9 mouse cellular contexts compared by ENCODE assay signal in genomic region chr7:98194026-98194792, GRCm38 (mm10). TPM values are rescaled to one million over a fixed set of nuclear protein-coding genes. Genes with fewer than 3 reads are reported as not detected.
DNase-seq lines count a peak whose midpoint lies in the region; ATAC-seq and TF ChIP-seq lines count a peak whose summit lies in the region.
"Had no signal": no experiment of that assay in that cellular context is flagged by ENCODE, and none has a peak within 500 bp of the region (broad histone marks: within the 10 kb centered on the region; RNA-seq: fewer than 3 reads in every experiment).

No protein-coding gene starts in this region.

- TF ChIP-seq POLR2A in testis, adult 2 months (IDR thresholded peaks at IDR 0.05; ENCODE audit: control insufficient read depth, low read depth, low read length), result peak; percentile 48; the same call in 1 of the 2 replicates

- no peaks in the 10 kb centered on the region for H3K27me3 ChIP-seq in testis, adult 2 months (ENCODE audit: control insufficient read depth, insufficient read depth, low read length)
- H3K27me3 ChIP-seq in hindbrain, embryonic 12.5 days, result peaks cover 71% of the 10 kb centered on the region
- peaks cover 40% of the 10 kb centered on the region for H3K27me3 ChIP-seq in lung, postnatal 0 days (replicated peaks; ENCODE audit: insufficient read depth, low read length)
- peaks cover 47% of the 10 kb centered on the region for H3K27me3 ChIP-seq in stomach, embryonic 15.5 days (replicated peaks)

- peak; percentile 29 to 36 for DNase-seq in frontal cortex, postnatal 36 days (ENCODE audit: low spot score in 2 of 2)
- no peak for DNase-seq in frontal cortex, postnatal 25 days (ENCODE audit: low spot score in 2 of 2)
- no peak for DNase-seq in testis, postnatal 10 days (ENCODE audit: low spot score)
- DNase-seq in lung, postnatal 0 days (ENCODE audit: low spot score), result peak; percentile 28

- no peak for TF ChIP-seq CTCF in testis, adult 2 months (IDR thresholded peaks at IDR 0.05; ENCODE audit: control insufficient read depth, insufficient read depth, insufficient replicate concordance, low read depth, low read length)
- TF ChIP-seq CTCF in lung, postnatal 0 days (IDR thresholded peaks at IDR 0.05), result no peak

- H3K4me3 ChIP-seq in testis, adult 2 months (ENCODE audit: control insufficient read depth, low read depth, low read length), result peak overlapping the region; percentile 74
- peak overlapping the region; percentile 46 for H3K4me3 ChIP-seq in hindbrain, embryonic 12.5 days
- peak overlapping the region; percentile 24 for H3K4me3 ChIP-seq in lung, postnatal 0 days (ENCODE audit: low read depth, low read length)
- H3K4me3 ChIP-seq in stomach, embryonic 15.5 days (replicated peaks), result peak overlapping the region; percentile 39

- peak overlapping the region; percentile 41 for H3K9ac ChIP-seq in hindbrain, embryonic 12.5 days
- H3K9ac ChIP-seq in lung, postnatal 0 days (replicated peaks; ENCODE audit: low read depth), result no peak overlapping the region
- H3K9ac ChIP-seq in stomach, embryonic 15.5 days, result no peak overlapping the region

- TF ChIP-seq EP300 in lung, postnatal 0 days (IDR thresholded peaks at IDR 0.05), result no peak

- peaks cover 8% of the 10 kb centered on the region for H3K4me1 ChIP-seq in testis, adult 2 months (ENCODE audit: control insufficient read depth, insufficient read depth, low read length)
- peaks cover 16% of the 10 kb centered on the region for H3K4me1 ChIP-seq in hindbrain, embryonic 12.5 days
- H3K4me1 ChIP-seq in lung, postnatal 0 days (ENCODE audit: insufficient read depth, low read depth, low read length), result peaks cover 3% of the 10 kb centered on the region
- peaks cover 16% of the 10 kb centered on the region for H3K4me1 ChIP-seq in stomach, embryonic 15.5 days

- 0 out of 2 replicates have a peak overlapping the region, but pooled peaks have one; percentile 25 for H3K27ac ChIP-seq in testis, adult 2 months (ENCODE audit: control insufficient read depth, insufficient read depth, low read depth, low read length)
- no peak overlapping the region for H3K27ac ChIP-seq in hindbrain, embryonic 12.5 days
- no peak overlapping the region for H3K27ac ChIP-seq in lung, postnatal 0 days (ENCODE audit: low read length)
- H3K27ac ChIP-seq in stomach, embryonic 15.5 days, result no peak overlapping the region

- no peaks in the 10 kb centered on the region for H3K36me3 ChIP-seq in testis, adult 2 months (ENCODE audit: control insufficient read depth, insufficient read depth, low read length)
- H3K36me3 ChIP-seq in hindbrain, embryonic 12.5 days, result no peaks in the 10 kb centered on the region
- no peaks in the 10 kb centered on the region for H3K36me3 ChIP-seq in lung, postnatal 0 days (ENCODE audit: insufficient read depth, low read length)
- no peaks in the 10 kb centered on the region for H3K36me3 ChIP-seq in stomach, embryonic 15.5 days

- ATAC-seq in hindbrain, embryonic 12.5 days (ENCODE audit: low FRiP score), result peak; percentile 64
- peak; percentile 47 for ATAC-seq in lung, postnatal 0 days
- ATAC-seq in stomach, embryonic 15.5 days (ENCODE audit: insufficient read depth, low FRiP score, low read depth), result peak; percentile 57
- ATAC-seq in erythroid progenitor cell, adult 5-6 weeks (replicated peaks; ENCODE audit: low FRiP score, poor library complexity, severe bottlenecking), result no peak

- peak overlapping the region; percentile 89 for H3K4me2 ChIP-seq in hindbrain, embryonic 12.5 days (replicated peaks)
- H3K4me2 ChIP-seq in lung, postnatal 0 days (replicated peaks; ENCODE audit: low read depth, low read length), result peak overlapping the region; percentile 61
- peak overlapping the region; percentile 79 for H3K4me2 ChIP-seq in stomach, embryonic 15.5 days

- WGBS in hindbrain, embryonic 12.5 days, result 2% methylated on average over 61 of the region's 61 CpGs
- 2% methylated on average over 57 of the region's 61 CpGs for WGBS in lung, postnatal 0 days
- WGBS in stomach, embryonic 15.5 days, result 1% methylated on average over 61 of the region's 61 CpGs

- H3K9me3 ChIP-seq in hindbrain, embryonic 12.5 days (replicated peaks), result no peaks in the 10 kb centered on the region
- H3K9me3 ChIP-seq in lung, postnatal 0 days (ENCODE audit: low read length), result no peaks in the 10 kb centered on the region
- H3K9me3 ChIP-seq in stomach, embryonic 15.5 days, result no peaks in the 10 kb centered on the region

RNA-seq across cellular contexts. Expression of gene B3gnt6, which starts 5.1 kb away (rescaled TPM):
- 0.05 and 0.06 TPM in 2 replicates for polyA plus RNA-seq in testis, adult 2 months (2012; rRNA removed)
- 0.09 TPM in 1 of 2 replicates, not detected in the other for polyA plus RNA-seq in hindbrain, embryonic 12.5 days (2016; fragmentation: Nextera tagmentation; extraction: Ambion mirVana)
- 0.23 and 0.44 TPM in 2 replicates for polyA plus RNA-seq in lung, postnatal 0 days (2015; fragmentation: Nextera tagmentation; extraction: Ambion mirVana)
- 0.05 TPM in 2 replicates for polyA plus RNA-seq in stomach, embryonic 15.5 days (2015; fragmentation: Nextera tagmentation; extraction: Ambion mirVana)
- 1.1 TPM in 1 of 2 replicates, not detected in the other for total RNA-seq in erythroid progenitor cell, adult 5-6 weeks (2015; ENCODE audit: low replicate concordance)
- not detected in 2 replicates for total RNA-seq in erythroid progenitor cell, adult 5-6 weeks (2017; ENCODE audit: low replicate concordance)
- total RNA-seq: heart, postnatal 14 days had no signal

RNA-seq across cellular contexts. Expression of gene Capn5, which starts 16.1 kb away (rescaled TPM):
- 0.85 and 2.2 TPM in 2 replicates for polyA plus RNA-seq in testis, adult 2 months (2012; rRNA removed)
- polyA plus RNA-seq in hindbrain, embryonic 12.5 days (2016; fragmentation: Nextera tagmentation; extraction: Ambion mirVana), result 12.3 and 12.7 TPM in 2 replicates
- polyA plus RNA-seq in lung, postnatal 0 days (2015; fragmentation: Nextera tagmentation; extraction: Ambion mirVana), result 5.0 and 5.2 TPM in 2 replicates
- 13.8 and 14.9 TPM in 2 replicates for polyA plus RNA-seq in stomach, embryonic 15.5 days (2015; fragmentation: Nextera tagmentation; extraction: Ambion mirVana)
- total RNA-seq in erythroid progenitor cell, adult 5-6 weeks (2015; ENCODE audit: low replicate concordance), result 46.5 and 52.4 TPM in 2 replicates
- total RNA-seq in erythroid progenitor cell, adult 5-6 weeks (2017; ENCODE audit: low replicate concordance), result 51.3 and 72.5 TPM in 2 replicates

RNA-seq across cellular contexts. Expression of gene Omp, which starts 48.9 kb away (rescaled TPM):
- 0.11 and 0.14 TPM in 2 replicates for polyA plus RNA-seq in testis, adult 2 months (2012; rRNA removed)
- polyA plus RNA-seq in hindbrain, embryonic 12.5 days (2016; fragmentation: Nextera tagmentation; extraction: Ambion mirVana), result 0.28 and 0.73 TPM in 2 replicates
- 0.12 and 0.14 TPM in 2 replicates for polyA plus RNA-seq in lung, postnatal 0 days (2015; fragmentation: Nextera tagmentation; extraction: Ambion mirVana)
- polyA plus RNA-seq in stomach, embryonic 15.5 days (2015; fragmentation: Nextera tagmentation; extraction: Ambion mirVana), result 0.68 and 0.70 TPM in 2 replicates
- total RNA-seq in erythroid progenitor cell, adult 5-6 weeks (2015; ENCODE audit: low replicate concordance), result 4.0 and 4.6 TPM in 2 replicates
- 15.4 and 17.2 TPM in 2 replicates for total RNA-seq in erythroid progenitor cell, adult 5-6 weeks (2017; ENCODE audit: low replicate concordance)

Comparison
In these comparisons a context has a peak if more than half of its experiments do, and no peak if none do; other contexts are left out.
1. DNase-seq: peak in frontal cortex, postnatal 36 days (2 of 2) and lung, postnatal 0 days (single experiment); none in frontal cortex, postnatal 25 days (0 of 2) and testis, postnatal 10 days (single experiment).
2. H3K4me3 ChIP-seq: peak in every context shown above with its lines; median percentile 74 in testis, adult 2 months; 46 in hindbrain, embryonic 12.5 days; 39 in stomach, embryonic 15.5 days; 24 in lung, postnatal 0 days.
3. Peak in every context shown above with its lines, with median percentiles within 50 percentile points of each other: H3K4me2 ChIP-seq.